Mouse (Mus musculus): ENCODE measurements at regions not wholly inside any gene's neighbourhood (a gene's known extent, or its start where the extent isn't known, plus 50 kb on each side); places are given as distances from the start of the nearest gene placed in this dataset.

- no peak for DNase-seq
Observed at GRCm38 (mm10) chr9:52229589-52229988, 61.2 kb upstream of the Zc3h12c start.

GRCm38 (mm10) chr9:52225646-52226045, 57.3 kb upstream of the Zc3h12c start:
- DNase-seq = no peak

GRCm38 (mm10) chr9:52223509-52224113, 55.2 kb upstream of the Zc3h12c start:
- DNase-seq = no peak
